Mouse (Mus musculus) cortical plate, adult 2 months (tissue): Measurements from ENCODE around the gene Cops6. TPM values are rescaled to one million over a fixed set of nuclear protein-coding genes. Genes with fewer than 3 reads are reported as not detected.

Experiments
- H3K27ac ChIP-seq: fragments of 200-500 bp; 2 replicates; pipeline ENCODE4 v1.5.1; 2012; ENCODE audit warnings: low read length, control low read depth, inconsistent platforms; ENCODE audit not compliant: insufficient read depth
- H3K4me1 ChIP-seq: fragments of 200-500 bp; 2 replicates; pipeline ENCODE4 v1.6.1; 2011; ENCODE audit warnings: low read length; ENCODE audit not compliant: control insufficient read depth, insufficient read depth
- H3K4me3 ChIP-seq: fragments of 200-500 bp; 2 replicates; pipeline ENCODE4 v1.5.1; 2011; ENCODE audit warnings: mild to moderate bottlenecking, low read length, control low read depth; ENCODE audit not compliant: insufficient read depth
- CTCF ChIP-seq: fragments of 200-500 bp; IDR thresholded peaks from 2 replicates; pipeline ENCODE4 v1.5.1; 2011; ENCODE audit warnings: mild to moderate bottlenecking, control low read depth, low read length; ENCODE audit not compliant: insufficient read depth; ENCODE audit errors: extremely low read depth
- POLR2A ChIP-seq: fragments of 200-500 bp; IDR thresholded peaks from 2 replicates; pipeline ENCODE4 v1.6.1; 2011; ENCODE audit warnings: mild to moderate bottlenecking, low read length, control low read depth; ENCODE audit not compliant: insufficient read depth; ENCODE audit errors: extremely low read depth
- polyA plus RNA-seq: library from polyadenylated mRNA; depleted of rRNA; stranded (reverse); fragments of >200 nt; gene quantifications from 2 replicates; pipeline ENCODE4 v1.2.3, GENCODE M21; 2012

Cops6 gene
- polyA plus RNA-seq, 1 experiment = 131 TPM

DNA sequence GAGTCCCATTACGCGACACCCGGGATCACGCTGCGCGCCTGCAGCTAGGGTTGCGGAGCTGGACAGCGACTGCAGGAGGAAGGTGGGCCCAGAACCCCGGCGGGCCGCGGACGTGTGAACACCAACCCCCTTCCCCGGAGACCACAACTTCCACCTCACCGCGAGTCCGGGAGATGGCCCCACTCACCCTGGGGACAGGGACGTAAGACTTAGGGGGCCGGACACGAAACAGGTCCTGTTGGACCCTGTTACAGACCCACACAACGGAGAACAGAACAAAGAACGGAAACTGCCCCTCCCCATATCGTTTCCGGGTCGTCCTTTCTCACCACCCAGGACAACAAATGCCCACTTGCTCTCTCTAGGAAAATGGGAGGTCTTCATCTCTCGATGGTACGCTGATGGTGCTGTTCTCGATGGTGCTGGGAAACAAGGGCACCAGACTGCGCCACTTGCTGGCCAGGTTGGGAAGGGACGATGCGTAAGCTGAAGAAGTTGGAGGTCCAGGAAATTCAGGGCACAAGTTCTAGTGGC is 5.4 kb upstream of the Cops6 start, which contains the start of gene Zfp113:
TSS of gene Zfp113 (minus strand) at position 302 of the 534 bp plus-strand sequence.
- peak; percentile 64; the same call in 1 of the 2 replicates for TF ChIP-seq POLR2A
- TF ChIP-seq CTCF = peak; percentile 88
- H3K4me3 ChIP-seq = peak within 1 kb of the TSS; percentile 58
- peak within 1 kb of the TSS; percentile 22 for H3K27ac ChIP-seq
- H3K4me1 ChIP-seq = no peaks in the 10 kb centered on the region

DNA sequence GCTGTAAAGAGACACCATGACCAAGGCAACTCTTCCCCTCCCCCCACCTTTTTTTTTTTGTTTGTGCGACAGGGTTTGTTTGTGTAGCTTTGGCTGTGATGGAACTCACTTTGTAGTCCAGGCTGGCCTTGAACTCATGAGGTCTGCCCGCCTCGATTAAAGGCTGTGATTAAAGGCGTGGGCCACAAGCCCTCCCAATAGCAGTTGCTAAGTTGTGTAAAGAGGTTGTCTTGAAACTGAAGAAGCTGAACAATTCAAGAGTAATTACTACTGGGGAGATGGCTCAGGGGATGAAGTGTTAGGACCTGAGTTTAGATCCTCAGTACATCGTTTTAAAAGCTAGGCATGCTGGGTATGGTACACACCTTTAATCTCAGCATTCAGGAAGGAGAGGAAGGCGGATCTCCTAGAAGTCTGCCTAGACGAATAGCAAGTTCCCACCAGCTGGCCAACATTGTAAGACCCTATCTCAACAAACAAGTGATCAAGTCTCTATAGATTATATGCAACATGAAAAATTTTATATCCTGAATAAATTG is 578 bp upstream of the Cops6 start:
- Histone ChIP-seq H3K27ac (no peak overlapping the region), H3K4me1 (no peaks in the 10 kb centered on the region), H3K4me3 (peak overlapping the region; percentile 87)
- TF ChIP-seq POLR2A (no peak), CTCF (no peak)

DNA sequence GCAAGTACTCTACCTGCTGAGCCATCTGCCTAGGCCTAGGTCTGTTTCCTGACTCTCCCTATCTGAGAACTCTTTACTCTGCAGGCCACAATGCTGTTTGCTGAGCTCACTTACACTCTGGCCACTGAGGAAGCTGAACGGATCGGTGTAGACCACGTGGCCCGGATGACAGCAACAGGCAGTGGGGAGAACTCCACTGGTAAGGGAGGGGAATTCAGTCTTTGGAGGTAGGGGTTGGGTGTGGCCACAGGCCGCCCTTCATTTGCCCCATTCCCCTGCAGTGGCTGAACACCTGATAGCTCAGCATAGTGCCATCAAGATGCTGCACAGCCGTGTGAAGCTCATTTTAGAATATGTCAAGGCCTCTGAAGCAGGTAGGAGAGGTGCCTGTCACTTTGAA is 2.2 kb downstream of the Cops6 start:
- TF ChIP-seq CTCF (no peak), POLR2A (no peak)
- Histone ChIP-seq H3K27ac (no peak overlapping the region), H3K4me3 (no peak overlapping the region), H3K4me1 (no peaks in the 10 kb centered on the region)

DNA sequence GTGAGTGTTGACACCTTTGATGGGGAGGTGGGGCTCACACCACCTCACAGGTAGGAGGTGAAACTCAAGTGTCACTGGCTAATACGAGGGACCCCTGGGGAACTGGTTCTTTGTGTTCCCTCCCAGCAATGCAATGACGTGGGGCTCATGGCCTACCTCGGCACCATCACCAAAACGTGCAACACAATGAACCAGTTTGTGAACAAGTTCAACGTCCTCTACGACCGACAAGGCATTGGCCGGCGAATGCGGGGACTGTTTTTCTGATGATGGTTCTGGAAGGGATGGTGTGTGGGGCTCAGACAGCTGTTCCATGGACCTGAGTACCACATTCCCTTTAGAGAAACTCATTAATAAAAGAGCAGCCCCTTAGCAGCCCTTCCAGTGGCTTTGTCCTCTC is 2.7 kb downstream of the Cops6 start:
- TF ChIP-seq CTCF (no peak), POLR2A (no peak)
- Histone ChIP-seq H3K4me3 (no peak overlapping the region), H3K4me1 (no peaks in the 10 kb centered on the region), H3K27ac (no peak overlapping the region)

DNA sequence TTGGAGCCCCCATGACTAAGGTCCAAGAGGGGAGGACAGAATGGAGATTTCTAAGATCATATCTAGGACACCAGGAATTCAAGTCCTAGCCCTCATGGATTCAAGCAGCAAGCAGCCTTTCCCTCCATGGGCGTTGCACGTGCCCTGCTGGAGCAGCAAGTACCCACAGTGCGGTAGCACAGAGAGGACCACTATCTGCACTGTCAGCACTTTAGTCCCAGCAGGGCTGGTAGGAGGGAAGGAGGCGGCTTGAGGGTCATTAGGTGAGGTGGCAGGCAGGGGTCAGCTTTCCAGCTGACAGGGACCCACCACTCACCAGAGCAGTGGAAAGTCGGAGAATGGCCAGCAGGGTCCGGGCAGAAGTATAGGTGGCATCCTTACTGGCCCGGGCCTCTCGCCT is 4.7 kb downstream of the Cops6 start:
- Histone ChIP-seq H3K4me3 (no peak overlapping the region), H3K27ac (no peak overlapping the region), H3K4me1 (no peaks in the 10 kb centered on the region)
- no peak for TF ChIP-seq CTCF

DNA sequence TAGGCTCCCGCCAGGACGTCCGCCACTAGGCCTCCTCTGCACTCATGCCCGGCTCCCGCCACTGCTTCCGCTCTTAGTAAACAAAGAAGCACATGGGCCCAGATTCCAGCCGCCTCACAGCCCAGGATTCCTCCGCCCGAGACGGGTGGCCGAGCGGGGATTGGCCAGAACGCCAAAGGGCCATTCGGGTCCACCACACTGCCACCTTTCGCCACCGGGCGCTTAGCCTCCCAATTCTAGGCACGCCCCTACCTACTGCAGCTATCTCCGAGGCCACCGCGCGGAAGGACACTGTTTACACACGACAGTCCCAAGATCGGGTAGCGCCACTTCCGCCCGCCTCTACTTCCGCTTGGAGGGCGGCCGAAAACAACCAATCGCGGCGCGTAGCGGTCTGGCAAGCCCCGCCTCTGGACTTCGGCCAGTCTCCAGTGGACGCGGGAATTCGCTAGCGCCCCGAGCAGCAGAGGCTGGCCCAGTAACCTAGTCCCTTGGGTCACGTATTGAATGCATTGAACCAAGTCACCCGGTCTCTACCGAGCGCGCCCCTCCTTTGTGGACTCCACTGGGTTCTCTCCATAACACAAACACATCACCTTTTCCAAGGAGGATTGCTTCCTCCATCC is 10.2 kb downstream of the Cops6 start:
- TF ChIP-seq CTCF (no peak), POLR2A (peak; percentile 2; the same call in 1 of the 2 replicates)
- Histone ChIP-seq H3K27ac (peak overlapping the region; percentile 87), H3K4me1 (no peaks in the 10 kb centered on the region), H3K4me3 (peak overlapping the region; percentile 68)

DNA sequence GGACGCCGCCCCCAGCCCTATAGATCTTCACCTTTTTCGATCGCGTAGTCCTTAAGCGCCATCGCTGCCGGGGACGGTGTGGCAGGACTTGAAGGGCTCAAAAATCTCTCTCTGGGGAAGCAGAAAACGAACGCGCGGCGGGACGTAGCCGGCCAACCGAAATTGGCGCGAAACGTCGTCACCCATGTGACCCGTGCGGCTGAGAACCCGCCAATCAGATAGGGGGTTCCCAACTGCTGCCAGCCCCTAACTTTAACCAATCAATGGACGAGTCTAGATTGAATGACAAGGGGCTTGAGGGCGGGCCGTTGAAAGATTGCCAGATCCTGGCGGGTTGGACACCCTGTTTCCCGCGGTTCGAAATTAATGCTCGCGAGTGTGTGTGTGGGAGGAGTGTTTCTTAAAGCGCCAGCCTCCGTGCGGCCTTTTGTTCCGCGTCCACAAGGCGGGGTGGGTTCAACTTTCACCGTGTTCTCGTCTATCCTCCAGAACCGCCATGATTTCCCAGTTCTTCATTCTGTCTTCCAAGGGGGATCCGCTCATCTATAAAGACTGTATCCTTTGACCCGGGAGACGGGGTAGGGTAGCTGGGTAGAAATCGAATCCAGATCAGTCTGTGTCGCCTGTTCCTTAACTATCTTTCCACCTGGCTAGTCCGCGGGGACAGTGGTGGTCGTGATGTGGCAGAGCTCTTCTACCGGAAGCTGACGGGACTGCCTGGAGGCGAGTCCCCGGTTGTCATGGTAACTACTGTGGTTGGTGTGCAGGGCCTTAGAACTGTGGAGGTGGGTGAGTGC is 11.0 kb downstream of the Cops6 start, which contains the start of the genes Ap4m1 and Mcm7:
TSS of gene Ap4m1 (plus strand) at position 308 of the 797 bp plus-strand sequence.
TSS of gene Mcm7 (minus strand) at position 728 of the 797 bp plus-strand sequence.
- peak within 1 kb of the TSS; percentile 68 for H3K4me3 ChIP-seq
- H3K27ac ChIP-seq = peak within 1 kb of the TSS; percentile 87
- H3K4me1 ChIP-seq = no peaks in the 10 kb centered on the region
- TF ChIP-seq POLR2A = 0 out of 2 replicates have a peak, but pooled peaks have one; percentile 31
- TF ChIP-seq CTCF = no peak

DNA sequence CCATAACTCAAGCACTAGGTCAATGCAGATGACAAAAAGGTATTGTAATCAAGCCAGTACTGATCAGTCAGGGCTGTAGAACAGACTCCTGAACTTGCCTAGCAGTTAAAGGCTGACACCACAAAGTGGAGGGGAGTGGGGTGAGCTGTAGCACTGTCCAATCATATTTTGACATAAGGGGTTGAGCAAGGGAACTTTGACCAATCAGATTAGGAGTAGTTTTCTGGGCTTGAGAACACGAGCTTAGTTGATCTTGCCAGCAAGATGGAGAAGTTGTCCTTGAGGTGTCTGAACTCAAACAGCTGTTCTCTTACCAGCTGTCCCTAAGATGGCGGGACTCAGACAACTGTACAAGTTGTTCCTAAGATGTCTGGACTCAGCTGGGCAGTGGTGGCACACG is 12.3 kb downstream of the Cops6 start:
- Histone ChIP-seq H3K4me3 (no peak overlapping the region), H3K4me1 (no peaks in the 10 kb centered on the region), H3K27ac (no peak overlapping the region)
- TF ChIP-seq CTCF (no peak), POLR2A (no peak)

DNA sequence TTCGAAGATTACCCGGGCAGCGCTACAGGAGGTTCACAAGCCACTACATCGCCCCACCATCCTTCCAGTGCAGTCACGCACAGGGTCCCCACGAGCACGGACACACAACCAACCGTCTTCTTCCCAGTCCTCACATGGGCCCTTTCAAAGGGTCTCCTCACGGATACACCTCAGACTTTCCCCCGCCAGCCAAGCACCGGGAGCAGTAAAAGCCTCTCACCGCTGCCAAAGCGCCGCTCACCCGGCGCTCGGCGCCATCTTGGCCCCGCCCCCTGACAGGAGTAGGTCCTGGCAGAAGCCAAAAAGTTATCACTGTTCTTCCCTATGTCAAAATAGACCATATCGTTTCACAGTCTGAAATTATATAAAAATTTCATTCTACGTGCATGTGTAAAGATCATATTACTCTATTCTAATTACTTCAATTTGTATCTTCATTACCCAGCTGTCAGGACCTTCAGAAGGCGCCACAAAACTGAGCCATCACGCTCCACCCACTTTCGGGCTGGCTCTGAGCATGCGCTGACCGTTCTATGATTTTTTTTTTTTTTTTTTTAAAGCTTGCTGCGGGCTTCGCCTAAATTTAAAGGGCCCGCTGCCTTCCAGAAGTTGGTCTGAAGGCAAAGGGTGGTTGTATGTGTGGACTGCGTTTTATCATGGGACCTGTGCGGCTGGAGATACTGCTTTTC is 26.2 kb downstream of the Cops6 start, which contains the start of the genes Taf6 and Cnpy4:
TSS of gene Taf6 (minus strand) at position 502 of the 689 bp plus-strand sequence.
TSS of gene Cnpy4 (plus strand) at position 536 of the 689 bp plus-strand sequence.
- Histone ChIP-seq H3K4me1 (no peaks in the 10 kb centered on the region), H3K4me3 (peak within 1 kb of the TSS; percentile 71), H3K27ac (peak within 1 kb of the TSS; percentile 65)
- no peak for TF ChIP-seq CTCF
- TF ChIP-seq POLR2A = peak; percentile 89
